Mouse (Mus musculus) lung, embryonic 14.5 days (tissue): ENCODE measurements around the gene Arsk. TPM values are rescaled to one million over a fixed set of nuclear protein-coding genes. Genes with fewer than 3 reads are reported as not detected.

Experiments used
- ATAC-seq: fragments of 200-750 bp; cut with Nextera tagmentation; 2 replicates; pipeline ENCODE4 v1.8.0; 2017; ENCODE audit warnings: mild to moderate bottlenecking, moderate TSS enrichment, moderate library complexity; ENCODE audit not compliant: insufficient read depth
- DNase-seq: peaks from one replicate; pipeline ENCODE4 v3.0.0-alpha.2; 2015
- H3K27ac ChIP-seq: fragments of 300-500 bp; sonication (generic); 2 replicates; pipeline ENCODE4 v1.5.1; 2014; ENCODE audit warnings: low read depth, mild to moderate bottlenecking, moderate library complexity
- H3K27me3 ChIP-seq: fragments of 300-500 bp; sonication (generic); 2 replicates; pipeline ENCODE4 v1.6.1; 2014; ENCODE audit warnings: low read length, control low read depth; ENCODE audit not compliant: insufficient read depth
- H3K36me3 ChIP-seq: fragments of 300-500 bp; sonication (generic); 2 replicates; pipeline ENCODE4 v1.6.1; 2014; ENCODE audit warnings: control low read depth; ENCODE audit not compliant: insufficient read depth
- H3K4me1 ChIP-seq: fragments of 300-500 bp; sonication (generic); 2 replicates; pipeline ENCODE4 v1.6.1; 2014; ENCODE audit warnings: antibody characterized with exemption, control low read depth; ENCODE audit not compliant: insufficient read depth
- H3K4me2 ChIP-seq: fragments of 300-500 bp; sonication (generic); 2 replicates; pipeline ENCODE4 v1.6.1; 2014; ENCODE audit warnings: mild to moderate bottlenecking
- H3K4me3 ChIP-seq: fragments of 300-500 bp; sonication (generic); 2 replicates; pipeline ENCODE4 v1.5.1; 2014; ENCODE audit warnings: low read depth, low read length
- H3K9ac ChIP-seq: fragments of 300-500 bp; sonication (generic); 2 replicates; pipeline ENCODE4 v1.6.1; 2014
- H3K9me3 ChIP-seq: fragments of 300-500 bp; sonication (generic); 2 replicates; pipeline ENCODE4 v1.6.1; 2016; ENCODE audit warnings: low read depth, low read length, control low read depth
- CTCF ChIP-seq: IDR thresholded peaks from 2 replicates; pipeline ENCODE4 v1.5.1; 2016; ENCODE audit warnings: antibody characterized with exemption, low read depth
- WGBS: fragments of 180-500 bp; shearing (Covaris S2); extraction: QIAGEN DNeasy Blood & Tissue Kit; methylation state at CpG from one replicate; pipeline ENCODE4 v1.1.7; 2014; 5-methylcytosine and 5-hydroxymethylcytosine counted together
- polyA plus RNA-seq: library from polyadenylated mRNA; unstranded; fragments of >200 nt; fragmentation: Nextera tagmentation; extraction: Ambion mirVana; gene quantifications from 2 replicates; pipeline ENCODE4 v1.2.1, GENCODE M21; 2014

Gene Arsk
- polyA plus RNA-seq, 1 experiment from 2014 or later = 7.6 TPM

GRCm38 (mm10) chr13:76042455-76042854 lies 56.0 kb downstream of the Arsk start:
- no peaks in the 10 kb centered on the region for H3K27me3 ChIP-seq
- ATAC-seq = no peak
- WGBS = 37% methylated on average over 1 of the region's 1 CpGs

GRCm38 (mm10) chr13:76024588-76024987 lies 73.9 kb downstream of the Arsk start:
- TF ChIP-seq CTCF = no peak
- WGBS = 69% methylated on average over 3 of the region's 3 CpGs

More at GRCm38 (mm10) chr13:76042455-76042854, 56.0 kb downstream of the Arsk start:
- Histone ChIP-seq H3K4me2 (no peak overlapping the region), H3K9me3 (no peaks in the 10 kb centered on the region; the same call in 1 of the 2 replicates), H3K4me1 (no peaks in the 10 kb centered on the region), H3K27ac (no peak overlapping the region), H3K4me3 (no peak overlapping the region), H3K36me3 (no peaks in the 10 kb centered on the region), H3K9ac (no peak overlapping the region)
- no peak for DNase-seq
- no peak for TF ChIP-seq CTCF

GRCm38 (mm10) chr13:76021782-76022181 lies 76.7 kb downstream of the Arsk start:
- Histone ChIP-seq H3K9me3 (no peaks in the 10 kb centered on the region), H3K4me3 (no peak overlapping the region), H3K9ac (no peak overlapping the region), H3K4me1 (no peaks in the 10 kb centered on the region), H3K27me3 (no peaks in the 10 kb centered on the region), H3K36me3 (no peaks in the 10 kb centered on the region), H3K4me2 (no peak overlapping the region), H3K27ac (no peak overlapping the region)
- ATAC-seq (no peak), DNase-seq (peak; percentile 71)
- WGBS = 91% methylated on average over 2 of the region's 2 CpGs
- peak; percentile 36; the same call in 1 of the 2 replicates for TF ChIP-seq CTCF

More at GRCm38 (mm10) chr13:76024588-76024987, 73.9 kb downstream of the Arsk start:
- H3K9me3 ChIP-seq = no peaks in the 10 kb centered on the region
- H3K9ac ChIP-seq = no peak overlapping the region
- peak; percentile 2 for DNase-seq
- no peak for ATAC-seq
- no peak overlapping the region for H3K27ac ChIP-seq
- no peak overlapping the region for H3K4me3 ChIP-seq
- no peaks in the 10 kb centered on the region for H3K27me3 ChIP-seq
- H3K4me2 ChIP-seq = no peak overlapping the region
- no peaks in the 10 kb centered on the region for H3K4me1 ChIP-seq
- H3K36me3 ChIP-seq = no peaks in the 10 kb centered on the region

- H3K27me3 ChIP-seq = no peaks in the 10 kb centered on the region
- H3K27ac ChIP-seq = no peak overlapping the region
- no peaks in the 10 kb centered on the region for H3K4me1 ChIP-seq
- peak; percentile 67 for ATAC-seq
- 48% methylated on average over 5 of the region's 5 CpGs for WGBS
- no peaks in the 10 kb centered on the region for H3K36me3 ChIP-seq
- no peaks in the 10 kb centered on the region for H3K9me3 ChIP-seq
- H3K9ac ChIP-seq = no peak overlapping the region
- peak overlapping the region; percentile 65 for H3K4me3 ChIP-seq
- DNase-seq = peak; percentile 4
- no peak for TF ChIP-seq CTCF
- peak overlapping the region; percentile 74 for H3K4me2 ChIP-seq
Measured at GRCm38 (mm10) chr13:76018844-76019400, 79.5 kb downstream of the Arsk start.

GRCm38 (mm10) chr13:76017974-76018843 lies 80.3 kb downstream of the Arsk start, which contains the start of gene Rfesd:
Gene Rfesd (minus strand): TSS chr13:76018719.
- Histone ChIP-seq H3K27me3 (no peaks in the 10 kb centered on the region), H3K9ac (peak within 1 kb of the TSS; percentile 84), H3K4me3 (peak within 1 kb of the TSS; percentile 65), H3K4me2 (peak within 1 kb of the TSS; percentile 74), H3K9me3 (no peaks in the 10 kb centered on the region), H3K4me1 (no peaks in the 10 kb centered on the region), H3K27ac (peak within 1 kb of the TSS; percentile 96), H3K36me3 (no peaks in the 10 kb centered on the region)
- DNase-seq (peak; percentile 99), ATAC-seq (peak; percentile 100)
- no peak for TF ChIP-seq CTCF
- WGBS = under 1% methylated on average over 50 of the region's 50 CpGs

- peak overlapping the region; percentile 96 for H3K27ac ChIP-seq
- peak overlapping the region; percentile 65 for H3K4me3 ChIP-seq
- no peaks in the 10 kb centered on the region for H3K36me3 ChIP-seq
- no peaks in the 10 kb centered on the region for H3K4me1 ChIP-seq
- H3K9ac ChIP-seq = peak overlapping the region; percentile 84
- DNase-seq (peak; percentile 29), ATAC-seq (no peak)
- H3K27me3 ChIP-seq = no peaks in the 10 kb centered on the region
- peak overlapping the region; percentile 74 for H3K4me2 ChIP-seq
- no peak for TF ChIP-seq CTCF
- H3K9me3 ChIP-seq = no peaks in the 10 kb centered on the region
- WGBS = 50% methylated on average over 4 of the region's 4 CpGs
Measured at GRCm38 (mm10) chr13:76017465-76017864, 81.0 kb downstream of the Arsk start.

- H3K36me3 ChIP-seq = no peaks in the 10 kb centered on the region
- no peak overlapping the region for H3K4me2 ChIP-seq
- no peaks in the 10 kb centered on the region for H3K9me3 ChIP-seq
- no peak overlapping the region for H3K9ac ChIP-seq
- TF ChIP-seq CTCF = no peak
- no peaks in the 10 kb centered on the region for H3K4me1 ChIP-seq
- H3K27me3 ChIP-seq = no peaks in the 10 kb centered on the region
- H3K4me3 ChIP-seq = no peak overlapping the region
- ATAC-seq = no peak
- no peak overlapping the region for H3K27ac ChIP-seq
- no peak for DNase-seq
- 50% methylated on average over 2 of the region's 2 CpGs for WGBS
Measured at GRCm38 (mm10) chr13:76014511-76014910, 83.9 kb downstream of the Arsk start.

Other genes starting within 250 kb of the Arsk start
- 49.2 and 52.4 TPM in 2 replicates for gene Rhobtb3, start 154.7 kb downstream of the Arsk start, polyA plus RNA-seq
- 0.81 and 0.82 TPM in 2 replicates for gene Spata9, start 131.5 kb downstream of the Arsk start, polyA plus RNA-seq
- gene Rfesd, start 79.9 kb downstream of the Arsk start, polyA plus RNA-seq = 18.4 and 19.5 TPM in 2 replicates
- gene Gpr150, start 41.7 kb downstream of the Arsk start, polyA plus RNA-seq = 0.13 TPM in 1 of 2 replicates, not detected in the other
- gene Ttc37, start 74 bp upstream of the Arsk start, polyA plus RNA-seq = 19.8 and 22.1 TPM in 2 replicates
- gene Fam81b, start 206.4 kb upstream of the Arsk start, polyA plus RNA-seq = not detected in 2 replicates